Mouse (Mus musculus) C2C12 (cell line): ENCODE results near the gene Syne1.

Source experiments
- CEBPB ChIP-seq: IDR thresholded peaks from one replicate; pipeline ENCODE4 v1.6.1; 2011; ENCODE audit warnings: low read depth, mild to moderate bottlenecking, control low read depth, moderate library complexity
- CTCF ChIP-seq: IDR thresholded peaks from one replicate; pipeline ENCODE4 v1.5.1; 2011; ENCODE audit not compliant: control insufficient read depth, insufficient read depth, insufficient read length
- FOSL1 ChIP-seq: IDR thresholded peaks from one replicate; pipeline ENCODE4 v1.8.0; 2011; ENCODE audit warnings: mild to moderate bottlenecking, low read length; ENCODE audit not compliant: poor library complexity, insufficient read depth, severe bottlenecking
- MAX ChIP-seq: IDR thresholded peaks from one replicate; pipeline ENCODE4 v1.6.1; 2011; ENCODE audit warnings: mild to moderate bottlenecking, control low read depth
- MYOG ChIP-seq: IDR thresholded peaks from one replicate; pipeline ENCODE4 v1.6.1; 2011; ENCODE audit not compliant: control insufficient read depth, insufficient read length; ENCODE audit errors: extremely low read depth
- USF1 ChIP-seq: IDR thresholded peaks from one replicate; pipeline ENCODE4 v1.6.1; 2011; ENCODE audit warnings: low read depth, mild to moderate bottlenecking, control low read depth, moderate library complexity

- TF ChIP-seq CTCF (no peak), MAX (no peak), USF1 (no peak), FOSL1 (no peak), MYOG (no peak), CEBPB (no peak)
Observed at GRCm38 (mm10) chr10:5415730-5416129, 135.6 kb downstream of the Syne1 start.
